Mouse (Mus musculus): Measurements from ENCODE around the gene Egflam.

DNA sequence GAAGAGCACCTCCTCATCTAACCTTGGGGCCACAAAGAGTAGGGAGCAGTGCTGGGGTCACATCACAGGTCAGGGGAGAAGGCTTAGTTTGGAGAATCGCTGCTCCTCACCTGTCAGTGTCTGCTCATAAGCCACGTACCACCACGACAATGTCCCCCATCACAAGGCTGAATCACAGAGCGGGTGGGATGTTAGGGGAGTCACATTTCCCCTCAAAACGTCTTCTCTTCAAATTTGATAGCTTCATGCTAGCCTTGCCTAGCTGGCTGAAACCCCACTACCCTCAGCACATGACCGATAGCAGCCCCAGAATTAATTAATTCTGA, 181.0 kb downstream of the Egflam start:
- TF ChIP-seq CTCF (IDR thresholded peaks at IDR 0.05; ENCODE audit: low read depth) (no peak), EP300 (IDR thresholded peaks at IDR 0.05; ENCODE audit: low read depth) (no peak)
